Mouse (Mus musculus) bone marrow, adult 2 months (tissue): Measurements from ENCODE around the gene Nefh.

ENCODE experiments used
- CTCF ChIP-seq: fragments of 200-500 bp; IDR thresholded peaks from 2 replicates; pipeline ENCODE4 v1.5.1; 2011; ENCODE audit warnings: low read length, control low read depth; ENCODE audit not compliant: control insufficient read depth, insufficient read depth
- POLR2A ChIP-seq: fragments of 200-500 bp; IDR thresholded peaks from 2 replicates; pipeline ENCODE4 v1.6.1; 2011; ENCODE audit warnings: low read depth, mild to moderate bottlenecking, control low read depth, low read length, borderline replicate concordance; ENCODE audit not compliant: control insufficient read depth

GRCm38 (mm10) chr11:4963099-4963808 lies 15.4 kb upstream of the Nefh start:
- TF ChIP-seq CTCF (no peak), POLR2A (no peak)
